8 mouse cellular contexts compared by ENCODE assay signal in genomic region chr12:80437051-80437675, GRCm38 (mm10). TPM values are rescaled to one million over a fixed set of nuclear protein-coding genes. Genes with fewer than 3 reads are reported as not detected.
DNase-seq lines count a peak whose midpoint lies in the region; ATAC-seq and TF ChIP-seq lines count a peak whose summit lies in the region.

No protein-coding gene starts in this region.

- no peak for TF ChIP-seq POLR2A in heart, adult 2 months (IDR thresholded peaks at IDR 0.05; ENCODE audit: insufficient read depth, low read depth, low read length)

- no peak overlapping the region for H3ac ChIP-seq in C2C12 (ENCODE audit: control insufficient read depth, insufficient read length, low read depth)

- H3K4me3 ChIP-seq in heart, adult 2 months, result peak overlapping the region; percentile 96
- peak overlapping the region; percentile 69 for H3K4me3 ChIP-seq in C2C12 (ENCODE audit: insufficient read depth, poor library complexity, severe bottlenecking)
- peak overlapping the region; percentile 87 for H3K4me3 ChIP-seq in forebrain, embryonic 14.5 days (ENCODE audit: low read depth, low read length)
- H3K4me3 ChIP-seq in liver, embryonic 14.5 days (ENCODE audit: insufficient read depth in 1 of 2, low read depth in 2 of 2, low read length in 2 of 2), result peak overlapping the region; percentile 73 to 93

- H3K36me3 ChIP-seq in heart, adult 2 months (ENCODE audit: control insufficient read depth, insufficient read depth, low read length), result peaks cover 9% of the 10 kb centered on the region
- peaks cover 3% of the 10 kb centered on the region for H3K36me3 ChIP-seq in C2C12 (ENCODE audit: control insufficient read depth, insufficient read depth)
- H3K36me3 ChIP-seq in forebrain, embryonic 14.5 days (ENCODE audit: control insufficient read depth, insufficient read depth, low read length), result no peaks in the 10 kb centered on the region
- no peaks in the 10 kb centered on the region for H3K36me3 ChIP-seq in liver, embryonic 14.5 days (replicated peaks; ENCODE audit: control insufficient read depth, insufficient read depth, low read depth)

- no peak for TF ChIP-seq CTCF in heart, adult 2 months (IDR thresholded peaks at IDR 0.05)
- TF ChIP-seq CTCF in C2C12 (IDR thresholded peaks at IDR 0.05; ENCODE audit: control insufficient read depth, insufficient read depth, insufficient read length), result no peak
- no peak for TF ChIP-seq CTCF in liver, embryonic 14.5 days (IDR thresholded peaks at IDR 0.05; ENCODE audit: low read depth)

- peaks cover 3% of the 10 kb centered on the region; the same call in 1 of the 2 replicates for H3K79me2 ChIP-seq in heart, adult 2 months (replicated peaks; ENCODE audit: control insufficient read depth, insufficient read depth, low read length)
- peaks cover 26% of the 10 kb centered on the region for H3K79me2 ChIP-seq in C2C12 (ENCODE audit: control insufficient read depth, insufficient read depth)

- H3K27ac ChIP-seq in heart, adult 2 months, result peak overlapping the region; percentile 84
- H3K27ac ChIP-seq in forebrain, embryonic 14.5 days (ENCODE audit: low read depth, low read length), result peak overlapping the region; percentile 94
- no peak overlapping the region for H3K27ac ChIP-seq in liver, embryonic 14.5 days

- no peak for ATAC-seq in forebrain, embryonic 14.5 days
- ATAC-seq in liver, embryonic 14.5 days (ENCODE audit: insufficient read depth), result no peak

- DNase-seq in heart, adult 2 months, result no peak
- DNase-seq in heart, postnatal 36 days, result no peak
- no peak for DNase-seq in forebrain, embryonic 14.5 days (ENCODE audit: low spot score)
- DNase-seq in liver, embryonic 14.5 days (ENCODE audit: low read depth in 3 of 3, low spot score in 3 of 3), result no peak
- DNase-seq in thymus, postnatal 10 days (ENCODE audit: low spot score in 2 of 2), result no peak
- no peak for DNase-seq in ovary, adult 18-20 months (ENCODE audit: low spot score)
- DNase-seq in urinary bladder, postnatal 14 days (ENCODE audit: low spot score), result no peak

- H3K9me3 ChIP-seq in forebrain, embryonic 14.5 days (replicated peaks; ENCODE audit: control insufficient read depth, low read length), result no peaks in the 10 kb centered on the region
- H3K9me3 ChIP-seq in liver, embryonic 14.5 days (ENCODE audit: control insufficient read depth, low read length), result no peaks in the 10 kb centered on the region

- H3K4me2 ChIP-seq in forebrain, embryonic 14.5 days (ENCODE audit: low read length), result peak overlapping the region; percentile 69
- peak overlapping the region; percentile 95 for H3K4me2 ChIP-seq in liver, embryonic 14.5 days (ENCODE audit: low read depth)

- 69% methylated on average over 4 of the region's 4 CpGs for WGBS in heart, adult 2 months
- 31% methylated on average over 4 of the region's 4 CpGs for WGBS in forebrain, embryonic 14.5 days
- WGBS in liver, embryonic 14.5 days (ENCODE audit: insufficient replicate concordance), result 40% methylated on average over 4 of the region's 4 CpGs

- no peaks in the 10 kb centered on the region for H3K27me3 ChIP-seq in heart, adult 2 months (ENCODE audit: control insufficient read depth, insufficient read depth, low read length)
- no peaks in the 10 kb centered on the region for H3K27me3 ChIP-seq in C2C12 (ENCODE audit: control insufficient read depth, insufficient read depth, insufficient read length)
- H3K27me3 ChIP-seq in forebrain, embryonic 14.5 days (replicated peaks; ENCODE audit: control insufficient read depth, insufficient read depth, low read length), result no peaks in the 10 kb centered on the region
- no peaks in the 10 kb centered on the region for H3K27me3 ChIP-seq in liver, embryonic 14.5 days (ENCODE audit: control insufficient read depth, insufficient read depth, low read length)

- TF ChIP-seq EP300 in heart, adult 2 months (IDR thresholded peaks at IDR 0.05; ENCODE audit: insufficient read depth, low read depth, low read length), result no peak
- no peak for TF ChIP-seq EP300 in liver, embryonic 14.5 days (IDR thresholded peaks at IDR 0.05; ENCODE audit: low read depth)

- H3K9ac ChIP-seq in heart, adult 2 months (ENCODE audit: low read depth, low read length), result peak overlapping the region; percentile 97; the same call in 1 of the 2 replicates
- peak overlapping the region; percentile 95 for H3K9ac ChIP-seq in forebrain, embryonic 14.5 days (ENCODE audit: low read length)
- peak overlapping the region; percentile 87; the same call in 1 of the 2 replicates for H3K9ac ChIP-seq in liver, embryonic 14.5 days (replicated peaks)

- peaks cover 14% of the 10 kb centered on the region for H3K79me3 ChIP-seq in C2C12 (ENCODE audit: low read depth)

- peaks cover 5% of the 10 kb centered on the region for H3K4me1 ChIP-seq in heart, adult 2 months (ENCODE audit: control insufficient read depth, insufficient read depth, low read length)
- H3K4me1 ChIP-seq in forebrain, embryonic 14.5 days (ENCODE audit: control insufficient read depth, insufficient read depth, low read length), result peaks cover 4% of the 10 kb centered on the region; the same call in 1 of the 2 replicates
- H3K4me1 ChIP-seq in liver, embryonic 14.5 days (replicated peaks; ENCODE audit: control insufficient read depth in 2 of 2, insufficient read depth in 2 of 2, low read length in 1 of 2), result peaks cover 0 to 3% of the 10 kb centered on the region in 2 experiments; a peak in 2 of 4 replicates

- intact Hi-C loops in heart, adult 2 months (cut with DNase I), result no loop called here
- intact Hi-C loops in heart, postnatal 36 days (cut with DNase I), result loop anchor here (2.0 kb wide), 1 partner anchor 26 kb away; the partner anchor contains the start of gene Exd2

TF ChIP-seq in C2C12, 6 proteins besides CTCF, POLR2A, EP300 and RAD21:
- TF ChIP-seq USF1 (IDR thresholded peaks at IDR 0.05; ENCODE audit: low read depth) (no peak), MYOG (IDR thresholded peaks at IDR 0.05; ENCODE audit: control insufficient read depth, extremely low read depth, insufficient read length) (no peak), MAX (IDR thresholded peaks at IDR 0.05) (no peak), CEBPB (IDR thresholded peaks at IDR 0.05; ENCODE audit: low read depth) (no peak)

RNA-seq across cellular contexts. Expression of gene Dcaf5, which starts 0.8 kb away (rescaled TPM):
- 10 to 100 TPM; 32.4 to 38.1 TPM for total RNA-seq in heart, adult 2 months (2021)
- polyA plus RNA-seq in heart, adult 2 months (2012; rRNA removed), result 15.9 and 24.9 TPM in 2 replicates
- 10 to 100 TPM; 38.4 TPM for total RNA-seq in heart, postnatal 36 days (2021)
- 7.8 TPM for polyA plus RNA-seq in C2C12 (2012; fragmentation: generic; extraction: Trizol)
- 17.7 and 18.9 TPM in 2 replicates for polyA plus RNA-seq in forebrain, embryonic 14.5 days (2014; fragmentation: Nextera tagmentation; extraction: Ambion mirVana)
- polyA plus RNA-seq in liver, embryonic 14.5 days (2012; rRNA removed), result 3.1 and 4.0 TPM in 2 replicates
- 1.6 and 2.3 TPM in 2 replicates for polyA plus RNA-seq in liver, embryonic 14.5 days (2014; fragmentation: Nextera tagmentation; extraction: Ambion mirVana)

RNA-seq across cellular contexts. Expression of gene Exd2, which starts 25.7 kb away (rescaled TPM):
- total RNA-seq in heart, adult 2 months (2021), result 10 to 100 TPM; 12.9 to 16.8 TPM
- 10.2 and 16.4 TPM in 2 replicates for polyA plus RNA-seq in heart, adult 2 months (2012; rRNA removed)
- 10 to 100 TPM; 12.8 to 14.4 TPM for total RNA-seq in heart, postnatal 36 days (2021)
- polyA plus RNA-seq in C2C12 (2012; fragmentation: generic; extraction: Trizol), result 5.2 TPM
- 43.2 and 51.3 TPM in 2 replicates for polyA plus RNA-seq in forebrain, embryonic 14.5 days (2014; fragmentation: Nextera tagmentation; extraction: Ambion mirVana)
- 3.7 and 4.2 TPM in 2 replicates for polyA plus RNA-seq in liver, embryonic 14.5 days (2012; rRNA removed)
- 5.1 and 5.5 TPM in 2 replicates for polyA plus RNA-seq in liver, embryonic 14.5 days (2014; fragmentation: Nextera tagmentation; extraction: Ambion mirVana)
